Mouse (Mus musculus): Measurements from ENCODE around the gene Emid1.

DNA sequence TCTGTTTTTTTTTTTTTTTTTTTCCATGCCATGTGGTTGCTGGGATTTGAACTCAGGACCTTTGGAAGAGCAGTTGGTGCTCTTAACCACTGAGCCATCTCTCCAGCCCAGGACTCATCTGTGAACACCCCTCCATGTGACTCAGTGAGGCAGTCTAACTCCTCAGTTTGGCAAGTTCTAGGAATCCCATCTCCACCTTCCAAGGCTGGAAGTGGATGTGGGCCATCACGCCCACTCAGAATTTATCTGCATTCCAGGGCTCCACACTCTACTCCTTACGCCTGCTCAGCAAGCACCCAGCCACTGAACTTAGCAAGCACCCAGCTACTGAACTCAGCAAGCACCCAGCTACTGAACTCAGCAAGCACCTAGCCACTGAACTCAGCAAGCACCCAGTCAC is 47.8 kb upstream of the Emid1 start:
- TF ChIP-seq TAL1 (conservative IDR thresholded peaks at IDR 0.05; ENCODE audit: low read depth, low read length): no peak
- no peak for TF ChIP-seq CTCF (IDR thresholded peaks at IDR 0.05; ENCODE audit: low read depth, low read length)
- no peak for TF ChIP-seq GATA1 (IDR thresholded peaks at IDR 0.05; ENCODE audit: borderline replicate concordance, low read length)

Data from G1E (cell line).